Mouse (Mus musculus) left cerebral cortex, postnatal 14 days (tissue): ENCODE results near the gene Nfib. TPM values are rescaled to one million over a fixed set of nuclear protein-coding genes. Genes with fewer than 3 reads are reported as not detected.
A peak's percentile ranks its signal among the peaks of the same experiment; 100 is the strongest.

Experiments used
- DNase-seq, 2 experiments: peaks; one replicate each; pipeline ENCODE4 v3.0.0; 2021 to 2022; ENCODE audit warnings: low spot score in 2 of 2, mixed read lengths in 1 of 2
- intact Hi-C: fragments of 180-260 bp; cut with DNase I; formaldehyde crosslinking; loops from one replicate; pipeline ENCODE4 v1.15.1; 2025
- total RNA-seq, 2 experiments: library from RNA; stranded (reverse); gene quantifications; 2 replicates each; pipeline ENCODE4 v1.2.3; 2021

The Nfib gene
- total RNA-seq, 2 experiments from 2014 or later, result 94.4 to 100 TPM

GRCm38 (mm10) chr4:82695760-82696501 is 9.6 kb downstream of the Nfib start:
- DNase-seq, result peak in 1 of 2 experiments; percentile 11
- intact Hi-C loops, result no loop called here

GRCm38 (mm10) chr4:82692009-82692326 is 13.6 kb downstream of the Nfib start:
- DNase-seq, result no peak
- intact Hi-C loops, result no loop called here

GRCm38 (mm10) chr4:82691126-82692008 is 14.2 kb downstream of the Nfib start:
- DNase-seq, result no peak
- intact Hi-C loops, result no loop called here

- intact Hi-C loops, result no loop called here
- DNase-seq, result peak; percentile 27 to 37
These were observed 15.3 kb downstream of the Nfib start for GRCm38 (mm10) chr4:82690267-82690666.

- no peak for DNase-seq
- intact Hi-C loops, result no loop called here
These were observed 19.5 kb downstream of the Nfib start for GRCm38 (mm10) chr4:82686037-82686436.

GRCm38 (mm10) chr4:82684088-82684715 is 21.3 kb downstream of the Nfib start:
- peak; percentile 54 to 78 for DNase-seq
- intact Hi-C loops, result no loop called here

- intact Hi-C loops, result no loop called here
- DNase-seq, result no peak
These were observed 22.0 kb downstream of the Nfib start for GRCm38 (mm10) chr4:82683583-82683982.

- intact Hi-C loops, result no loop called here
- DNase-seq, result no peak
These were observed 29.4 kb downstream of the Nfib start for GRCm38 (mm10) chr4:82676104-82676503.

GRCm38 (mm10) chr4:82667271-82667872 is 38.2 kb downstream of the Nfib start:
- DNase-seq, result no peak
- intact Hi-C loops, result no loop called here

GRCm38 (mm10) chr4:82664436-82664835 is 41.1 kb downstream of the Nfib start:
- DNase-seq, result no peak
- intact Hi-C loops, result no loop called here

- intact Hi-C loops, result no loop called here
- no peak for DNase-seq
These were observed 41.7 kb downstream of the Nfib start for GRCm38 (mm10) chr4:82663749-82664381.

GRCm38 (mm10) chr4:82662626-82663025 is 42.9 kb downstream of the Nfib start:
- intact Hi-C loops, result no loop called here
- no peak for DNase-seq

GRCm38 (mm10) chr4:82662222-82662621 is 43.3 kb downstream of the Nfib start:
- no peak for DNase-seq

GRCm38 (mm10) chr4:82661215-82661614 is 44.3 kb downstream of the Nfib start:
- DNase-seq, result no peak
- intact Hi-C loops, result no loop called here

More at GRCm38 (mm10) chr4:82662222-82662621, 43.3 kb downstream of the Nfib start:
- intact Hi-C loops, result no loop called here

GRCm38 (mm10) chr4:82645679-82646078 is 59.9 kb downstream of the Nfib start:
- DNase-seq, result no peak
- intact Hi-C loops, result loop anchor here (10.0 kb wide), 1 partner anchor 539 kb away; no protein-coding TSS in a partner anchor

GRCm38 (mm10) chr4:82644797-82645196 is 60.8 kb downstream of the Nfib start:
- DNase-seq, result no peak
- intact Hi-C loops, result loop anchor here (10.0 kb wide), 1 partner anchor 540 kb away; no protein-coding TSS in a partner anchor

GRCm38 (mm10) chr4:82643734-82644085 is 61.8 kb downstream of the Nfib start:
- DNase-seq, result peak in 1 of 2 experiments; percentile 11
- intact Hi-C loops, result loop anchor here (10.0 kb wide), 1 partner anchor 541 kb away; no protein-coding TSS in a partner anchor

- intact Hi-C loops, result loop anchor here (10.0 kb wide), 1 partner anchor 542 kb away; no protein-coding TSS in a partner anchor
- DNase-seq, result peak; percentile 39 to 48
These were observed 62.4 kb downstream of the Nfib start for GRCm38 (mm10) chr4:82643022-82643733.
